11 mouse cellular contexts compared by ENCODE assay signal in genomic region chr11:101263138-101263988, GRCm38 (mm10). TPM values are rescaled to one million over a fixed set of nuclear protein-coding genes. Genes with fewer than 3 reads are reported as not detected.
DNase-seq lines count a peak whose midpoint lies in the region; ATAC-seq and TF ChIP-seq lines count a peak whose summit lies in the region.
"Had no signal": no experiment of that assay in that cellular context is flagged by ENCODE, and none has a peak within 500 bp of the region (broad histone marks: within the 10 kb centered on the region; RNA-seq: fewer than 3 reads in every experiment).

No protein-coding gene starts in this region.

- H3K4me2 ChIP-seq in hindbrain, embryonic 16.5 days (ENCODE audit: low read length): no peak overlapping the region
- H3K4me2 ChIP-seq in midbrain, embryonic 12.5 days (replicated peaks): 0 out of 2 replicates have a peak overlapping the region, but pooled peaks have one; percentile 98
- no peak overlapping the region for H3K4me2 ChIP-seq in midbrain, postnatal 0 days (ENCODE audit: low read depth, low read length, poor library complexity, severe bottlenecking)
- H3K4me2 ChIP-seq in liver, embryonic 16.5 days (ENCODE audit: low read depth, low read length): peak overlapping the region; percentile 98; the same call in 1 of the 2 replicates

- no peak overlapping the region for H3K9ac ChIP-seq in hindbrain, embryonic 16.5 days (ENCODE audit: low read depth, low read length)
- H3K9ac ChIP-seq in midbrain, embryonic 12.5 days (replicated peaks): no peak overlapping the region
- H3K9ac ChIP-seq in midbrain, postnatal 0 days (replicated peaks; ENCODE audit: low read length, poor library complexity, severe bottlenecking): no peak overlapping the region
- H3K9ac ChIP-seq in liver, embryonic 16.5 days (ENCODE audit: low read depth, low read length): no peak overlapping the region
- H3K9ac ChIP-seq: hindbrain, embryonic 15.5 days had no signal

- H3K27ac ChIP-seq in hindbrain, embryonic 10.5 days: no peak overlapping the region
- no peak overlapping the region for H3K27ac ChIP-seq in hindbrain, embryonic 16.5 days (ENCODE audit: low read depth, low read length)
- H3K27ac ChIP-seq in midbrain, embryonic 12.5 days (replicated peaks): no peak overlapping the region
- no peak overlapping the region for H3K27ac ChIP-seq in midbrain, postnatal 0 days (ENCODE audit: low read depth, low read length)
- H3K27ac ChIP-seq in liver, embryonic 16.5 days (ENCODE audit: low read length): no peak overlapping the region
- H3K27ac ChIP-seq: hindbrain, embryonic 15.5 days had no signal

- H3K4me3 ChIP-seq in hindbrain, embryonic 10.5 days: peak overlapping the region; percentile 66
- H3K4me3 ChIP-seq in hindbrain, embryonic 16.5 days (ENCODE audit: low read length): no peak overlapping the region
- H3K4me3 ChIP-seq in midbrain, embryonic 12.5 days: no peak overlapping the region
- H3K4me3 ChIP-seq in midbrain, postnatal 0 days (ENCODE audit: low read depth, low read length): no peak overlapping the region
- no peak overlapping the region for H3K4me3 ChIP-seq in liver, embryonic 16.5 days (ENCODE audit: low read depth, low read length)

- no peak for ATAC-seq in hindbrain, embryonic 16.5 days
- ATAC-seq in midbrain, embryonic 12.5 days (ENCODE audit: low FRiP score, low read depth): no peak
- no peak for ATAC-seq in midbrain, postnatal 0 days (ENCODE audit: low FRiP score)
- ATAC-seq in liver, embryonic 16.5 days (ENCODE audit: low read depth): no peak

- peak; percentile 34 for DNase-seq in adrenal gland, postnatal 14 days
- DNase-seq in adrenal gland, postnatal 4 days (ENCODE audit: low spot score in 2 of 2): no peak
- DNase-seq in hindbrain, embryonic 10.5 days (ENCODE audit: low spot score): peak; percentile 45
- no peak for DNase-seq in midbrain, postnatal 0 days (ENCODE audit: low spot score)
- DNase-seq in right cerebral cortex, postnatal 4 days: no peak
- DNase-seq: adrenal gland, adult 8-10 months; cerebellum, adult 8-10 months had no signal

- H3K4me1 ChIP-seq in hindbrain, embryonic 10.5 days (replicated peaks): peaks cover 73% of the 10 kb centered on the region
- H3K4me1 ChIP-seq in hindbrain, embryonic 16.5 days (ENCODE audit: control insufficient read depth, insufficient read depth, low read depth, low read length): peaks cover 30% of the 10 kb centered on the region
- peaks cover 53% of the 10 kb centered on the region for H3K4me1 ChIP-seq in midbrain, embryonic 12.5 days
- peaks cover 11% of the 10 kb centered on the region; the same call in 1 of the 2 replicates for H3K4me1 ChIP-seq in midbrain, postnatal 0 days (ENCODE audit: insufficient read depth, low read length)
- H3K4me1 ChIP-seq in liver, embryonic 16.5 days (ENCODE audit: control insufficient read depth, low read depth, low read length): peaks cover 41% of the 10 kb centered on the region

- H3K36me3 ChIP-seq in hindbrain, embryonic 10.5 days: peaks cover 11% of the 10 kb centered on the region
- H3K36me3 ChIP-seq in hindbrain, embryonic 16.5 days (ENCODE audit: control insufficient read depth, insufficient read depth, low read length): peaks cover 4% of the 10 kb centered on the region; the same call in 1 of the 2 replicates
- 0 out of 2 replicates have a peak, but pooled peaks cover 3% of the 10 kb centered on the region for H3K36me3 ChIP-seq in midbrain, embryonic 12.5 days
- H3K36me3 ChIP-seq in midbrain, postnatal 0 days (ENCODE audit: insufficient read depth, low read length): no peaks in the 10 kb centered on the region; the same call in 1 of the 2 replicates
- no peaks in the 10 kb centered on the region for H3K36me3 ChIP-seq in liver, embryonic 16.5 days (ENCODE audit: control insufficient read depth, insufficient read depth)
- H3K36me3 ChIP-seq: hindbrain, embryonic 15.5 days had no signal

- WGBS in hindbrain, embryonic 10.5 days: 3% methylated on average over 32 of the region's 32 CpGs
- 4% methylated on average over 32 of the region's 32 CpGs for WGBS in hindbrain, embryonic 16.5 days
- 1% methylated on average over 32 of the region's 32 CpGs for WGBS in midbrain, embryonic 12.5 days
- 7% methylated on average over 32 of the region's 32 CpGs for WGBS in midbrain, postnatal 0 days
- 13% methylated on average over 32 of the region's 32 CpGs for WGBS in liver, embryonic 16.5 days (ENCODE audit: insufficient replicate concordance)

- H3K9me3 ChIP-seq in hindbrain, embryonic 10.5 days: no peaks in the 10 kb centered on the region
- H3K9me3 ChIP-seq in hindbrain, embryonic 16.5 days (ENCODE audit: control insufficient read depth, low read length): no peaks in the 10 kb centered on the region
- H3K9me3 ChIP-seq in midbrain, embryonic 12.5 days: no peaks in the 10 kb centered on the region
- H3K9me3 ChIP-seq in midbrain, postnatal 0 days (ENCODE audit: low read length): no peaks in the 10 kb centered on the region
- H3K9me3 ChIP-seq in liver, embryonic 16.5 days (replicated peaks; ENCODE audit: control insufficient read depth, low read length): no peaks in the 10 kb centered on the region
- H3K9me3 ChIP-seq: hindbrain, embryonic 15.5 days had no signal

- peaks cover 72% of the 10 kb centered on the region for H3K27me3 ChIP-seq in hindbrain, embryonic 10.5 days (ENCODE audit: insufficient read depth, poor library complexity, severe bottlenecking)
- peaks cover 40% of the 10 kb centered on the region for H3K27me3 ChIP-seq in hindbrain, embryonic 16.5 days (replicated peaks; ENCODE audit: control insufficient read depth, insufficient read depth, low read length)
- peaks cover 74% of the 10 kb centered on the region for H3K27me3 ChIP-seq in midbrain, embryonic 12.5 days
- peaks cover 32% of the 10 kb centered on the region for H3K27me3 ChIP-seq in midbrain, postnatal 0 days (ENCODE audit: insufficient read depth, low read length)
- peaks cover 57% of the 10 kb centered on the region for H3K27me3 ChIP-seq in liver, embryonic 16.5 days (ENCODE audit: control insufficient read depth, insufficient read depth, low read depth, low read length)

- no peak for TF ChIP-seq CTCF in midbrain, postnatal 0 days (IDR thresholded peaks at IDR 0.05)

RNA-seq across cellular contexts. Expression of gene Wnk4, which starts 3.0 kb away (rescaled TPM):
- total RNA-seq in adrenal gland, postnatal 14 days (2021): 3.4 and 3.6 TPM in 2 replicates
- total RNA-seq in adrenal gland, postnatal 4 days (2021): 10 to 100 TPM in 1 of 2 experiments, 1 to 10 TPM in 1; 3.8 to 20.0 TPM
- 6.7 and 7.6 TPM in 2 replicates for polyA plus RNA-seq in hindbrain, embryonic 10.5 days (2016; fragmentation: Nextera tagmentation; extraction: Ambion mirVana)
- 7.2 and 7.3 TPM in 2 replicates for polyA plus RNA-seq in hindbrain, embryonic 16.5 days (2015; fragmentation: Nextera tagmentation; extraction: Ambion mirVana)
- polyA plus RNA-seq in midbrain, embryonic 12.5 days (2016; fragmentation: Nextera tagmentation; extraction: Ambion mirVana): 7.8 and 10.2 TPM in 2 replicates
- 4.2 and 8.1 TPM in 2 replicates for total RNA-seq in midbrain, postnatal 0 days (2014; rRNA removed)
- 7.5 and 9.2 TPM in 2 replicates for polyA plus RNA-seq in midbrain, postnatal 0 days (2015; fragmentation: Nextera tagmentation; extraction: Ambion mirVana)
- 4.3 and 5.4 TPM in 2 replicates for polyA plus RNA-seq in liver, embryonic 16.5 days (2015; fragmentation: Nextera tagmentation; extraction: Ambion mirVana)

RNA-seq across cellular contexts. Expression of gene Vps25, which starts 9.9 kb away (rescaled TPM):
- total RNA-seq in adrenal gland, postnatal 14 days (2021): 116 and 120 TPM in 2 replicates
- total RNA-seq in adrenal gland, postnatal 4 days (2021): 100 to 1,000 TPM; 106 to 111 TPM
- 135 TPM in 2 replicates for polyA plus RNA-seq in hindbrain, embryonic 10.5 days (2016; fragmentation: Nextera tagmentation; extraction: Ambion mirVana)
- polyA plus RNA-seq in hindbrain, embryonic 16.5 days (2015; fragmentation: Nextera tagmentation; extraction: Ambion mirVana): 128 and 131 TPM in 2 replicates
- 101 and 102 TPM in 2 replicates for polyA plus RNA-seq in midbrain, embryonic 12.5 days (2016; fragmentation: Nextera tagmentation; extraction: Ambion mirVana)
- 77.3 and 82.3 TPM in 2 replicates for total RNA-seq in midbrain, postnatal 0 days (2014; rRNA removed)
- 130 and 144 TPM in 2 replicates for polyA plus RNA-seq in midbrain, postnatal 0 days (2015; fragmentation: Nextera tagmentation; extraction: Ambion mirVana)
- 72.2 and 75.2 TPM in 2 replicates for polyA plus RNA-seq in liver, embryonic 16.5 days (2015; fragmentation: Nextera tagmentation; extraction: Ambion mirVana)

RNA-seq across cellular contexts. Expression of gene Cntd1, which starts 15.4 kb away (rescaled TPM):
- 0.44 and 0.86 TPM in 2 replicates for total RNA-seq in adrenal gland, postnatal 14 days (2021)
- total RNA-seq in adrenal gland, postnatal 4 days (2021): 1 to 10 TPM; 1.1 to 1.3 TPM
- 0.95 and 1.9 TPM in 2 replicates for polyA plus RNA-seq in hindbrain, embryonic 10.5 days (2016; fragmentation: Nextera tagmentation; extraction: Ambion mirVana)
- polyA plus RNA-seq in hindbrain, embryonic 16.5 days (2015; fragmentation: Nextera tagmentation; extraction: Ambion mirVana): 0.83 and 1.0 TPM in 2 replicates
- polyA plus RNA-seq in midbrain, embryonic 12.5 days (2016; fragmentation: Nextera tagmentation; extraction: Ambion mirVana): 1.3 and 1.6 TPM in 2 replicates
- not detected in 2 replicates for total RNA-seq in midbrain, postnatal 0 days (2014; rRNA removed)
- polyA plus RNA-seq in midbrain, postnatal 0 days (2015; fragmentation: Nextera tagmentation; extraction: Ambion mirVana): 0.25 and 0.42 TPM in 2 replicates
- polyA plus RNA-seq in liver, embryonic 16.5 days (2015; fragmentation: Nextera tagmentation; extraction: Ambion mirVana): 0.70 and 0.74 TPM in 2 replicates

RNA-seq across cellular contexts. Expression of gene Coa3, which starts 15.6 kb away (rescaled TPM):
- 79.4 and 80.1 TPM in 2 replicates for total RNA-seq in adrenal gland, postnatal 14 days (2021)
- total RNA-seq in adrenal gland, postnatal 4 days (2021): 10 to 100 TPM; 62.9 to 67.1 TPM
- 227 and 244 TPM in 2 replicates for polyA plus RNA-seq in hindbrain, embryonic 10.5 days (2016; fragmentation: Nextera tagmentation; extraction: Ambion mirVana)
- 226 and 232 TPM in 2 replicates for polyA plus RNA-seq in hindbrain, embryonic 16.5 days (2015; fragmentation: Nextera tagmentation; extraction: Ambion mirVana)
- polyA plus RNA-seq in midbrain, embryonic 12.5 days (2016; fragmentation: Nextera tagmentation; extraction: Ambion mirVana): 196 and 198 TPM in 2 replicates
- 136 and 168 TPM in 2 replicates for total RNA-seq in midbrain, postnatal 0 days (2014; rRNA removed)
- polyA plus RNA-seq in midbrain, postnatal 0 days (2015; fragmentation: Nextera tagmentation; extraction: Ambion mirVana): 204 and 229 TPM in 2 replicates
- polyA plus RNA-seq in liver, embryonic 16.5 days (2015; fragmentation: Nextera tagmentation; extraction: Ambion mirVana): 77.7 and 79.9 TPM in 2 replicates

RNA-seq across cellular contexts. Expression of gene Ramp2, which starts 17.5 kb away (rescaled TPM):
- 107 and 145 TPM in 2 replicates for total RNA-seq in adrenal gland, postnatal 14 days (2021)
- 10 to 100 TPM; 85.7 to 96.0 TPM for total RNA-seq in adrenal gland, postnatal 4 days (2021)
- polyA plus RNA-seq in hindbrain, embryonic 10.5 days (2016; fragmentation: Nextera tagmentation; extraction: Ambion mirVana): 63.9 and 72.3 TPM in 2 replicates
- polyA plus RNA-seq in hindbrain, embryonic 16.5 days (2015; fragmentation: Nextera tagmentation; extraction: Ambion mirVana): 100 and 108 TPM in 2 replicates
- polyA plus RNA-seq in midbrain, embryonic 12.5 days (2016; fragmentation: Nextera tagmentation; extraction: Ambion mirVana): 70.3 and 76.3 TPM in 2 replicates
- 55.0 and 67.5 TPM in 2 replicates for total RNA-seq in midbrain, postnatal 0 days (2014; rRNA removed)
- polyA plus RNA-seq in midbrain, postnatal 0 days (2015; fragmentation: Nextera tagmentation; extraction: Ambion mirVana): 95.3 and 103 TPM in 2 replicates
- polyA plus RNA-seq in liver, embryonic 16.5 days (2015; fragmentation: Nextera tagmentation; extraction: Ambion mirVana): 20.8 and 21.8 TPM in 2 replicates

Comparison
In these comparisons a context has a peak if more than half of its experiments do, and no peak if none do; other contexts are left out.
1. DNase-seq: peak in adrenal gland, postnatal 14 days (single experiment) and hindbrain, embryonic 10.5 days (single experiment); none in adrenal gland, postnatal 4 days (0 of 2), midbrain, postnatal 0 days (single experiment) and right cerebral cortex, postnatal 4 days (single experiment).
2. H3K4me2 ChIP-seq: peak in midbrain, embryonic 12.5 days (single experiment) and liver, embryonic 16.5 days (single experiment); none in hindbrain, embryonic 16.5 days (single experiment) and midbrain, postnatal 0 days (single experiment).